Mouse (Mus musculus) lung, embryonic 14.5 days (tissue): ENCODE measurements around the gene 9430038I01Rik. TPM values are rescaled to one million over a fixed set of nuclear protein-coding genes. Genes with fewer than 3 reads are reported as not detected.

Experiments
- ATAC-seq: fragments of 200-750 bp; cut with Nextera tagmentation; 2 replicates; pipeline ENCODE4 v1.8.0; 2017; ENCODE audit warnings: mild to moderate bottlenecking, moderate TSS enrichment, moderate library complexity; ENCODE audit not compliant: insufficient read depth
- DNase-seq: peaks from one replicate; pipeline ENCODE4 v3.0.0-alpha.2; 2015
- H3K27ac ChIP-seq: fragments of 300-500 bp; sonication (generic); 2 replicates; pipeline ENCODE4 v1.5.1; 2014; ENCODE audit warnings: low read depth, mild to moderate bottlenecking, moderate library complexity
- H3K27me3 ChIP-seq: fragments of 300-500 bp; sonication (generic); 2 replicates; pipeline ENCODE4 v1.6.1; 2014; ENCODE audit warnings: low read length, control low read depth; ENCODE audit not compliant: insufficient read depth
- H3K36me3 ChIP-seq: fragments of 300-500 bp; sonication (generic); 2 replicates; pipeline ENCODE4 v1.6.1; 2014; ENCODE audit warnings: control low read depth; ENCODE audit not compliant: insufficient read depth
- H3K4me1 ChIP-seq: fragments of 300-500 bp; sonication (generic); 2 replicates; pipeline ENCODE4 v1.6.1; 2014; ENCODE audit warnings: antibody characterized with exemption, control low read depth; ENCODE audit not compliant: insufficient read depth
- H3K4me2 ChIP-seq: fragments of 300-500 bp; sonication (generic); 2 replicates; pipeline ENCODE4 v1.6.1; 2014; ENCODE audit warnings: mild to moderate bottlenecking
- H3K4me3 ChIP-seq: fragments of 300-500 bp; sonication (generic); 2 replicates; pipeline ENCODE4 v1.5.1; 2014; ENCODE audit warnings: low read depth, low read length
- H3K9ac ChIP-seq: fragments of 300-500 bp; sonication (generic); 2 replicates; pipeline ENCODE4 v1.6.1; 2014
- H3K9me3 ChIP-seq: fragments of 300-500 bp; sonication (generic); 2 replicates; pipeline ENCODE4 v1.6.1; 2016; ENCODE audit warnings: low read depth, low read length, control low read depth
- CTCF ChIP-seq: IDR thresholded peaks from 2 replicates; pipeline ENCODE4 v1.5.1; 2016; ENCODE audit warnings: antibody characterized with exemption, low read depth
- WGBS: fragments of 180-500 bp; shearing (Covaris S2); extraction: QIAGEN DNeasy Blood & Tissue Kit; methylation state at CpG from one replicate; pipeline ENCODE4 v1.1.7; 2014; 5-methylcytosine and 5-hydroxymethylcytosine counted together
- polyA plus RNA-seq: library from polyadenylated mRNA; unstranded; fragments of >200 nt; fragmentation: Nextera tagmentation; extraction: Ambion mirVana; gene quantifications from 2 replicates; pipeline ENCODE4 v1.2.1, GENCODE M21; 2014

9430038I01Rik gene
- polyA plus RNA-seq, 1 experiment from 2014 or later, result 25.5 TPM

- H3K9me3 ChIP-seq, result no peaks in the 10 kb centered on the region
- TF ChIP-seq CTCF, result no peak
- no peaks in the 10 kb centered on the region for H3K36me3 ChIP-seq
- no peak overlapping the region for H3K27ac ChIP-seq
- 50% methylated on average over 13 of the region's 13 CpGs for WGBS
- no peaks in the 10 kb centered on the region for H3K27me3 ChIP-seq
- H3K4me3 ChIP-seq, result no peak overlapping the region
- ATAC-seq (no peak), DNase-seq (no peak)
- no peaks in the 10 kb centered on the region for H3K4me1 ChIP-seq
- H3K4me2 ChIP-seq, result no peak overlapping the region
- no peak overlapping the region for H3K9ac ChIP-seq
Measured at GRCm38 (mm10) chr7:137431769-137432603, 21.4 kb upstream of the 9430038I01Rik start.

GRCm38 (mm10) chr7:137426693-137427092 is 16.1 kb upstream of the 9430038I01Rik start:
- no peak overlapping the region for H3K4me3 ChIP-seq
- TF ChIP-seq CTCF, result no peak
- no peaks in the 10 kb centered on the region for H3K9me3 ChIP-seq
- DNase-seq (no peak), ATAC-seq (no peak)
- H3K4me2 ChIP-seq, result no peak overlapping the region
- no peak overlapping the region for H3K27ac ChIP-seq
- no peaks in the 10 kb centered on the region for H3K36me3 ChIP-seq
- no peaks in the 10 kb centered on the region for H3K4me1 ChIP-seq
- H3K9ac ChIP-seq, result no peak overlapping the region
- H3K27me3 ChIP-seq, result no peaks in the 10 kb centered on the region
- WGBS, result 50% methylated on average over 4 of the region's 4 CpGs

GRCm38 (mm10) chr7:137421236-137421635 is 10.7 kb upstream of the 9430038I01Rik start:
- Histone ChIP-seq H3K27me3 (no peaks in the 10 kb centered on the region), H3K4me1 (no peaks in the 10 kb centered on the region), H3K36me3 (no peaks in the 10 kb centered on the region), H3K27ac (no peak overlapping the region), H3K9ac (no peak overlapping the region), H3K4me2 (no peak overlapping the region), H3K4me3 (no peak overlapping the region), H3K9me3 (no peaks in the 10 kb centered on the region)
- no peak for DNase-seq
- no peak for ATAC-seq
- TF ChIP-seq CTCF, result no peak
- WGBS, result 91% methylated on average over 4 of the region's 4 CpGs

DNA sequence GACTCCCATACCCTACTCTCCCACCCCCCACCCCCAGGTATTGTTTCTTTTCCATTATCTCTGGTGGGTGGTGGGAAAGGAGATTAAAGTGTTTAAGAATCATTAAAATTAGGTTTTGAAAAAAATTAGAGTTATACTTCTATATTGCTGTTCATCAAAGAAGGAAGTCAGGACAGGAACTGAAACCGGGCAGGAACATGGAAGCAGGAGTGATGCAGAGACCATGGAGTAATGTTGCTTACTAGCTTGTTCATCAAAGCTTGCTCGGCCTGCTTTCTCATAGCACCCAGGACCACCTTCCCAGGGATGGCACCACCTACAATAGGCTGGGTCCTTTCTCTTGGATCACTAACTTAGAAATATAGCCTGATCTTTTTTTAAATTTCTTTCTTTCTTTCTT is 10.0 kb upstream of the 9430038I01Rik start:
- Histone ChIP-seq H3K9me3 (no peaks in the 10 kb centered on the region), H3K9ac (no peak overlapping the region), H3K27ac (no peak overlapping the region), H3K36me3 (no peaks in the 10 kb centered on the region), H3K4me1 (no peaks in the 10 kb centered on the region), H3K27me3 (no peaks in the 10 kb centered on the region), H3K4me2 (no peak overlapping the region), H3K4me3 (no peak overlapping the region)
- ATAC-seq (no peak), DNase-seq (no peak)
- TF ChIP-seq CTCF, result no peak
- WGBS, result 86% methylated on average over 2 of the region's 2 CpGs

- peak; percentile 44 for DNase-seq
- Histone ChIP-seq H3K9me3 (no peaks in the 10 kb centered on the region), H3K4me3 (no peak overlapping the region), H3K4me2 (no peak overlapping the region), H3K4me1 (no peaks in the 10 kb centered on the region), H3K27me3 (no peaks in the 10 kb centered on the region), H3K9ac (no peak overlapping the region), H3K36me3 (no peaks in the 10 kb centered on the region), H3K27ac (no peak overlapping the region)
- ATAC-seq, result no peak
- 71% methylated on average over 8 of the region's 8 CpGs for WGBS
- TF ChIP-seq CTCF, result no peak
Measured at GRCm38 (mm10) chr7:137414710-137415109, 4.1 kb upstream of the 9430038I01Rik start.

- Histone ChIP-seq H3K36me3 (no peaks in the 10 kb centered on the region), H3K9ac (no peak overlapping the region), H3K27me3 (no peaks in the 10 kb centered on the region), H3K4me3 (no peak overlapping the region), H3K4me1 (no peaks in the 10 kb centered on the region), H3K9me3 (no peaks in the 10 kb centered on the region), H3K4me2 (no peak overlapping the region), H3K27ac (no peak overlapping the region)
- 87% methylated on average over 1 of the region's 1 CpGs for WGBS
- no peak for TF ChIP-seq CTCF
- no peak for ATAC-seq
- no peak for DNase-seq
Measured at GRCm38 (mm10) chr7:137407428-137408058, 3.0 kb downstream of the 9430038I01Rik start.

GRCm38 (mm10) chr7:137404146-137404545 is 6.4 kb downstream of the 9430038I01Rik start:
- WGBS, result 80% methylated on average over 2 of the region's 2 CpGs
- Histone ChIP-seq H3K36me3 (no peaks in the 10 kb centered on the region), H3K27ac (no peak overlapping the region), H3K9ac (no peak overlapping the region), H3K4me1 (no peaks in the 10 kb centered on the region), H3K27me3 (no peaks in the 10 kb centered on the region), H3K9me3 (no peaks in the 10 kb centered on the region), H3K4me2 (no peak overlapping the region), H3K4me3 (no peak overlapping the region)
- ATAC-seq (no peak), DNase-seq (no peak)
- no peak for TF ChIP-seq CTCF
